Comparison of ENCODE assay signal across 13 mouse cellular contexts in the genomic region with DNA sequence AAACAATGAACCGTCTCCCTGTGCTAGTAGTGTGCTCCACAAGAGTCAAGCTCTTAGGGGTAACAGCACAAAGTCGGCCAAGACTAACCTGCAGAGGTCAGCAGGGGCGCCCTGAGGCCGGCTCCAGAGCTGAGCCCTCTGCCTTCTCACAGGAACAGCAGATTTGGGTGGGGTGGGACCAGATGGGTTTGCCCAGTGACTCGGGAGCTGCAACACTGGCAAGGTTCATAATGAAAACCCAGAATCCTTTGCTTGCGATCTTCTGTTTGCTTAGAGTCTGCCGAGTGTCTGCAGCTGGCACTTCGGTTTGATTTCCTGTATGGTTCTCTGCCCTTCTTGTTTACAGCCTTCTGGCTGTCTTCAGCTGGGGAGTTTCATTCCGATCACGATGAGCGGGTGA. TPM values are rescaled to one million over a fixed set of nuclear protein-coding genes. Genes with fewer than 3 reads are reported as not detected.
DNase-seq lines count a peak whose midpoint lies in the region; ATAC-seq and TF ChIP-seq lines count a peak whose summit lies in the region.
"Had no signal": no experiment of that assay in that cellular context is flagged by ENCODE, and none has a peak within 500 bp of the region (broad histone marks: within the 10 kb centered on the region; RNA-seq: fewer than 3 reads in every experiment).

No protein-coding gene starts in this region.

- H3K36me3 ChIP-seq in spleen, adult 2 months (ENCODE audit: control insufficient read depth, insufficient read depth, low read length) = no peaks in the 10 kb centered on the region
- H3K36me3 ChIP-seq: embryonic facial prominence, embryonic 12.5 days; limb, embryonic 13.5 days had no signal

- peaks cover 2% of the 10 kb centered on the region for H3K4me1 ChIP-seq in spleen, adult 2 months (ENCODE audit: control insufficient read depth, insufficient read depth, insufficient read length)

- H3K27ac ChIP-seq in spleen, adult 2 months (ENCODE audit: insufficient read depth, low read length) = peak overlapping the region; percentile 90
- H3K27ac ChIP-seq: embryonic facial prominence, embryonic 12.5 days; limb, embryonic 13.5 days had no signal

- ATAC-seq in erythroid progenitor cell, adult 5-6 weeks (replicated peaks; ENCODE audit: low FRiP score, poor library complexity, severe bottlenecking) = no peak
- no peak for ATAC-seq in monocyte, adult 5-6 weeks (replicated peaks; ENCODE audit: insufficient number of reproducible peaks, low FRiP score, low TSS enrichment, poor library complexity, severe bottlenecking)

- WGBS in spleen, adult 2 months = 11% methylated on average over 11 of the region's 11 CpGs

- no peaks in the 10 kb centered on the region for H3K27me3 ChIP-seq in spleen, adult 2 months (ENCODE audit: control insufficient read depth, insufficient read depth, low read length)
- H3K27me3 ChIP-seq: embryonic facial prominence, embryonic 12.5 days; limb, embryonic 13.5 days had no signal

- peak; percentile 10; the same call in 1 of the 2 replicates for TF ChIP-seq CTCF in spleen, adult 2 months (IDR thresholded peaks at IDR 0.05; ENCODE audit: extremely low read depth, insufficient read depth, insufficient read length, insufficient replicate concordance)

- DNase-seq in spleen, adult 18-20 months = peak; percentile 50 to 51
- DNase-seq in spleen, adult 12 weeks (ENCODE audit: low spot score) = no peak
- peak; percentile 84 for DNase-seq in induced T-regulatory cell, adult 2 months (ENCODE audit: low read depth)
- DNase-seq in spleen, adult 2 months (ENCODE audit: low read depth in 1 of 2, low spot score in 2 of 2) = peak in 1 of 2 experiments; percentile 63
- DNase-seq in right cerebral cortex, postnatal 4 days = no peak
- DNase-seq: adrenal gland, postnatal 14 days; cerebellum, adult 11-12 months; layer of hippocampus, adult 9-11 months had no signal

- H3K4me3 ChIP-seq in spleen, adult 2 months (ENCODE audit: extremely low read depth, insufficient read depth, insufficient read length) = no peak overlapping the region
- H3K4me3 ChIP-seq: embryonic facial prominence, embryonic 12.5 days; limb, embryonic 13.5 days; megakaryocyte, embryonic 14.5 days had no signal

- peak; percentile 16; the same call in 1 of the 2 replicates for TF ChIP-seq POLR2A in spleen, adult 2 months (IDR thresholded peaks at IDR 0.05; ENCODE audit: low read depth, low read length)

RNA-seq across cellular contexts. Expression of a gene that starts 10.2 kb away (rescaled TPM):
- polyA plus RNA-seq in spleen, adult 2 months (2012; rRNA removed) = 28.0 and 33.6 TPM in 2 replicates
- 4.3 and 12.2 TPM in 2 replicates for total RNA-seq in erythroid progenitor cell, adult 5-6 weeks (2015; ENCODE audit: low replicate concordance)
- 6.4 and 22.1 TPM in 2 replicates for total RNA-seq in erythroid progenitor cell, adult 5-6 weeks (2017; ENCODE audit: low replicate concordance)
- total RNA-seq in monocyte, adult 5-6 weeks (2017) = 33.3 to 42.9 TPM (median 38.6 TPM) in 3 replicates

Comparison
In these comparisons a context has a peak if more than half of its experiments do, and no peak if none do; other contexts are left out.
1. DNase-seq: peak in spleen, adult 18-20 months (2 of 2) and induced T-regulatory cell, adult 2 months (single experiment); none in spleen, adult 12 weeks (single experiment) and right cerebral cortex, postnatal 4 days (single experiment).